Mouse (Mus musculus) embryonic facial prominence, embryonic 11.5 days (tissue): ENCODE data around the gene Lgi2. TPM values are rescaled to one million over a fixed set of nuclear protein-coding genes. Genes with fewer than 3 reads are reported as not detected.
A peak's percentile ranks its signal among the peaks of the same experiment; 100 is the strongest.

Experiments
- ATAC-seq: fragments of 200-750 bp; cut with Nextera tagmentation; replicated peaks from 2 replicates; pipeline ENCODE4 v1.8.0; 2017; ENCODE audit warnings: low read depth; ENCODE audit not compliant: insufficient number of reproducible peaks, low FRiP score, low TSS enrichment
- DNase-seq: peaks from one replicate; pipeline ENCODE4 v3.0.0-alpha.2; 2015; ENCODE audit warnings: low spot score
- H3K27ac ChIP-seq: fragments of 300-500 bp; sonication (generic); replicated peaks from 2 replicates; pipeline ENCODE4 v1.5.1; 2014; ENCODE audit warnings: mild to moderate bottlenecking, low read depth, low read length, control low read depth
- H3K27me3 ChIP-seq: fragments of 300-500 bp; sonication (generic); 2 replicates; pipeline ENCODE4 v1.6.1; 2014; ENCODE audit warnings: mild to moderate bottlenecking, low read length, moderate library complexity, mixed read lengths; ENCODE audit not compliant: control insufficient read depth, insufficient read depth
- H3K36me3 ChIP-seq: fragments of 300-500 bp; sonication (generic); replicated peaks from 2 replicates; pipeline ENCODE4 v1.6.1; 2014; ENCODE audit warnings: low read depth, mild to moderate bottlenecking, low read length, moderate library complexity, mixed read lengths; ENCODE audit not compliant: control insufficient read depth, insufficient read depth
- H3K4me1 ChIP-seq: fragments of 300-500 bp; sonication (generic); 2 replicates; pipeline ENCODE4 v1.6.1; 2014; ENCODE audit warnings: low read length, mixed read lengths; ENCODE audit not compliant: control insufficient read depth, insufficient read depth
- H3K4me2 ChIP-seq: fragments of 300-500 bp; sonication (generic); 2 replicates; pipeline ENCODE4 v1.6.1; 2014; ENCODE audit warnings: low read depth, mild to moderate bottlenecking, control low read depth, low read length, moderate library complexity
- H3K4me3 ChIP-seq: fragments of 300-500 bp; sonication (generic); 2 replicates; pipeline ENCODE4 v1.5.1; 2014; ENCODE audit warnings: low read depth, low read length, control low read depth
- H3K9ac ChIP-seq: fragments of 300-500 bp; sonication (generic); replicated peaks from 2 replicates; pipeline ENCODE4 v1.6.1; 2014; ENCODE audit warnings: mild to moderate bottlenecking, control low read depth, low read length
- H3K9me3 ChIP-seq: fragments of 300-500 bp; sonication (generic); replicated peaks from 2 replicates; pipeline ENCODE4 v1.6.1; 2016; ENCODE audit warnings: mild to moderate bottlenecking, low read length, inconsistent platforms, mixed read lengths; ENCODE audit not compliant: control insufficient read depth
- WGBS: fragments of 180-500 bp; shearing (Covaris S2); extraction: QIAGEN DNeasy Blood & Tissue Kit; methylation state at CpG from one replicate; pipeline ENCODE4 v1.1.7; 2014; 5-methylcytosine and 5-hydroxymethylcytosine counted together
- polyA plus RNA-seq: library from polyadenylated mRNA; unstranded; fragments of >200 nt; fragmentation: Nextera tagmentation; extraction: Ambion mirVana; gene quantifications from 2 replicates; pipeline ENCODE4 v1.2.1, GENCODE M21; 2014

The Lgi2 gene
- polyA plus RNA-seq, 1 experiment from 2014 or later = 1.9 TPM

GRCm38 (mm10) chr5:52590612-52591011 lies 24.4 kb upstream of the Lgi2 start:
- H3K27me3 ChIP-seq = no peaks in the 10 kb centered on the region
- DNase-seq = no peak
- no peak for ATAC-seq
- WGBS = 87% methylated on average over 9 of the region's 9 CpGs
- no peak overlapping the region for H3K4me3 ChIP-seq
- no peaks in the 10 kb centered on the region for H3K9me3 ChIP-seq
- H3K4me2 ChIP-seq = no peak overlapping the region
- no peaks in the 10 kb centered on the region for H3K4me1 ChIP-seq
- H3K36me3 ChIP-seq = no peaks in the 10 kb centered on the region
- H3K27ac ChIP-seq = no peak overlapping the region
- H3K9ac ChIP-seq = no peak overlapping the region

GRCm38 (mm10) chr5:52588650-52589049 lies 22.4 kb upstream of the Lgi2 start:
- WGBS = 74% methylated on average over 4 of the region's 4 CpGs

GRCm38 (mm10) chr5:52587291-52587733 lies 21.1 kb upstream of the Lgi2 start:
- H3K27me3 ChIP-seq = no peaks in the 10 kb centered on the region
- WGBS = 85% methylated on average over 9 of the region's 9 CpGs

More at GRCm38 (mm10) chr5:52588650-52589049, 22.4 kb upstream of the Lgi2 start:
- Histone ChIP-seq H3K36me3 (no peaks in the 10 kb centered on the region), H3K9me3 (no peaks in the 10 kb centered on the region), H3K4me2 (no peak overlapping the region), H3K4me3 (no peak overlapping the region), H3K27ac (no peak overlapping the region), H3K4me1 (no peaks in the 10 kb centered on the region), H3K9ac (no peak overlapping the region), H3K27me3 (no peaks in the 10 kb centered on the region)
- ATAC-seq (no peak), DNase-seq (no peak)

GRCm38 (mm10) chr5:52572572-52572971 lies 6.3 kb upstream of the Lgi2 start:
- Histone ChIP-seq H3K9ac (no peak overlapping the region), H3K4me1 (no peaks in the 10 kb centered on the region), H3K9me3 (no peaks in the 10 kb centered on the region; the same call in none of the 2 replicates), H3K27ac (no peak overlapping the region), H3K4me2 (no peak overlapping the region), H3K4me3 (no peak overlapping the region), H3K36me3 (no peaks in the 10 kb centered on the region), H3K27me3 (no peaks in the 10 kb centered on the region)
- ATAC-seq = no peak
- 63% methylated on average over 1 of the region's 1 CpGs for WGBS
- no peak for DNase-seq

More at GRCm38 (mm10) chr5:52587291-52587733, 21.1 kb upstream of the Lgi2 start:
- Histone ChIP-seq H3K27ac (no peak overlapping the region), H3K9ac (no peak overlapping the region), H3K4me3 (no peak overlapping the region), H3K4me1 (no peaks in the 10 kb centered on the region), H3K36me3 (no peaks in the 10 kb centered on the region), H3K4me2 (no peak overlapping the region), H3K9me3 (no peaks in the 10 kb centered on the region)
- ATAC-seq (no peak), DNase-seq (no peak)

- H3K27me3 ChIP-seq = no peaks in the 10 kb centered on the region
- no peak overlapping the region for H3K9ac ChIP-seq
- H3K27ac ChIP-seq = no peak overlapping the region
- no peaks in the 10 kb centered on the region for H3K36me3 ChIP-seq
- no peaks in the 10 kb centered on the region; the same call in none of the 2 replicates for H3K9me3 ChIP-seq
- DNase-seq = no peak
- H3K4me3 ChIP-seq = no peak overlapping the region
- no peak overlapping the region for H3K4me2 ChIP-seq
- ATAC-seq = no peak
- 76% methylated on average over 6 of the region's 6 CpGs for whole genome bisulfite sequencing
- H3K4me1 ChIP-seq = no peaks in the 10 kb centered on the region
These were observed 4.5 kb upstream of the Lgi2 start for GRCm38 (mm10) chr5:52570746-52571145.

GRCm38 (mm10) chr5:52565214-52565812 lies 949 bp downstream of the Lgi2 start:
- H3K27ac ChIP-seq = no peak overlapping the region
- no peaks in the 10 kb centered on the region; the same call in 1 of the 2 replicates for H3K27me3 ChIP-seq
- DNase-seq (peak; percentile 25), ATAC-seq (peak; percentile 56)
- H3K4me2 ChIP-seq = peak overlapping the region; percentile 97
- H3K4me1 ChIP-seq = no peaks in the 10 kb centered on the region
- peak overlapping the region; percentile 62 for H3K4me3 ChIP-seq
- no peaks in the 10 kb centered on the region for H3K36me3 ChIP-seq
- peak overlapping the region; percentile 65 for H3K9ac ChIP-seq
- WGBS = 3% methylated on average over 17 of the region's 17 CpGs
- H3K9me3 ChIP-seq = no peaks in the 10 kb centered on the region; the same call in 1 of the 2 replicates

- Histone ChIP-seq H3K9me3 (no peaks in the 10 kb centered on the region; the same call in 1 of the 2 replicates), H3K36me3 (no peaks in the 10 kb centered on the region), H3K4me1 (no peaks in the 10 kb centered on the region), H3K4me3 (no peak overlapping the region), H3K4me2 (no peak overlapping the region), H3K27ac (no peak overlapping the region), H3K9ac (no peak overlapping the region), H3K27me3 (no peaks in the 10 kb centered on the region; the same call in 1 of the 2 replicates)
- no peak for DNase-seq
- 40% methylated on average over 3 of the region's 3 CpGs for WGBS
- ATAC-seq = no peak
These were observed 1.9 kb downstream of the Lgi2 start for GRCm38 (mm10) chr5:52564351-52564750.

GRCm38 (mm10) chr5:52560240-52560639 lies 6.0 kb downstream of the Lgi2 start:
- Histone ChIP-seq H3K4me1 (no peaks in the 10 kb centered on the region), H3K9ac (no peak overlapping the region), H3K4me2 (no peak overlapping the region), H3K9me3 (no peaks in the 10 kb centered on the region), H3K36me3 (no peaks in the 10 kb centered on the region), H3K27me3 (no peaks in the 10 kb centered on the region; the same call in 1 of the 2 replicates), H3K27ac (no peak overlapping the region), H3K4me3 (no peak overlapping the region)
- WGBS = 90% methylated on average over 8 of the region's 8 CpGs
- ATAC-seq (no peak), DNase-seq (no peak)
